ENCODE assay signal across 20 mouse cellular contexts in genomic region chr14:27754340-27754739, GRCm38 (mm10).
DNase-seq lines count a peak whose midpoint lies in the region; ATAC-seq and TF ChIP-seq lines count a peak whose summit lies in the region.
"Had no signal": no experiment of that assay in that cellular context is flagged by ENCODE, and none has a peak within 500 bp of the region (broad histone marks: within the 10 kb centered on the region; RNA-seq: fewer than 3 reads in every experiment).

No protein-coding gene starts in this region.

- DNase-seq in adrenal gland, postnatal 36 days, result peak; percentile 20 to 34
- DNase-seq in adrenal gland, postnatal 4 days (ENCODE audit: low spot score in 2 of 2), result no peak
- DNase-seq in NIH3T3 (ENCODE audit: low read depth), result peak; percentile 22
- no peak for DNase-seq in lung, postnatal 4 days
- DNase-seq in left cerebral cortex, adult 11 months (ENCODE audit: low spot score), result no peak
- DNase-seq: cerebellum, adult 11 months; cerebellum, adult 8-10 months; cerebellum, postnatal 14 days; embryo, embryonic 11 days; forebrain, postnatal 0 days; gastrocnemius, postnatal 14 days; kidney, adult 18-20 months had no signal

- no peak overlapping the region for H3ac ChIP-seq in C2C12 (ENCODE audit: control insufficient read depth, insufficient read length, low read depth)

- no peaks in the 10 kb centered on the region for H3K27me3 ChIP-seq in C2C12 (ENCODE audit: control insufficient read depth, insufficient read depth, insufficient read length)
- H3K27me3 ChIP-seq: embryonic facial prominence, embryonic 12.5 days; forebrain, embryonic 12.5 days; heart, embryonic 12.5 days; intestine, embryonic 15.5 days had no signal

- ATAC-seq in erythroblast, adult 5-6 weeks (replicated peaks; ENCODE audit: low FRiP score, poor library complexity, severe bottlenecking), result no peak
- ATAC-seq: forebrain, postnatal 0 days; intestine, embryonic 15.5 days had no signal

- no peak for TF ChIP-seq CTCF in C2C12 (IDR thresholded peaks at IDR 0.05; ENCODE audit: control insufficient read depth, insufficient read depth, insufficient read length)

- H3K4me3 ChIP-seq in C2C12 (ENCODE audit: insufficient read depth, poor library complexity, severe bottlenecking), result no peak overlapping the region
- H3K4me3 ChIP-seq: embryonic facial prominence, embryonic 12.5 days; forebrain, embryonic 12.5 days; heart, embryonic 12.5 days; hindbrain, embryonic 10.5 days; intestine, embryonic 15.5 days had no signal

- no peaks in the 10 kb centered on the region for H3K79me2 ChIP-seq in C2C12 (ENCODE audit: control insufficient read depth, insufficient read depth)

- H3K36me3 ChIP-seq in C2C12 (ENCODE audit: control insufficient read depth, insufficient read depth), result no peaks in the 10 kb centered on the region
- H3K36me3 ChIP-seq: embryonic facial prominence, embryonic 12.5 days; forebrain, embryonic 12.5 days; G1E; heart, embryonic 12.5 days; hindbrain, embryonic 10.5 days; intestine, embryonic 15.5 days had no signal

- no peaks in the 10 kb centered on the region for H3K79me3 ChIP-seq in C2C12 (ENCODE audit: low read depth)

TF ChIP-seq in C2C12, 6 proteins besides CTCF, POLR2A, EP300 and RAD21:
- TF ChIP-seq FOSL1 (IDR thresholded peaks at IDR 0.05; ENCODE audit: insufficient read depth, low read length, poor library complexity, severe bottlenecking), result peak; percentile 17
- TF ChIP-seq MAX (IDR thresholded peaks at IDR 0.05), result no peak

Comparison
In these comparisons a context has a peak if more than half of its experiments do, and no peak if none do; other contexts are left out.
1. DNase-seq: peak in adrenal gland, postnatal 36 days (2 of 2) and NIH3T3 (single experiment); none in adrenal gland, postnatal 4 days (0 of 2), lung, postnatal 4 days (0 of 2) and left cerebral cortex, adult 11 months (single experiment).